Mouse (Mus musculus): ENCODE data around the gene Spock2.

GRCm38 (mm10) chr10:60066524-60066923 is 39.5 kb upstream of the Spock2 start:
- peak; percentile 82 for TF ChIP-seq CTCF (IDR thresholded peaks at IDR 0.05)
- TF ChIP-seq EP300 (IDR thresholded peaks at IDR 0.05) = no peak
